Mouse (Mus musculus): ENCODE data around the gene Olfr1330. TPM values are rescaled to one million over a fixed set of nuclear protein-coding genes. Genes with fewer than 3 reads are reported as not detected.

Gene Olfr1330
- polyA plus RNA-seq, 1 experiment from 2014 or later, result not detected

Other genes with a start within 250 kb of the Olfr1330 start
- gene Olfr62, start 229.6 kb upstream of the Olfr1330 start, polyA plus RNA-seq (2014; fragmentation: Nextera tagmentation; extraction: Ambion mirVana), result not detected in 2 replicates
- gene Olfr1342, start 195.8 kb upstream of the Olfr1330 start, polyA plus RNA-seq (2014; fragmentation: Nextera tagmentation; extraction: Ambion mirVana), result 0.08 and 0.26 TPM in 2 replicates
- gene Olfr1341, start 185.1 kb upstream of the Olfr1330 start, polyA plus RNA-seq (2014; fragmentation: Nextera tagmentation; extraction: Ambion mirVana), result not detected in 2 replicates
- not detected in 2 replicates for gene Olfr1340, start 168.5 kb upstream of the Olfr1330 start, polyA plus RNA-seq (2014; fragmentation: Nextera tagmentation; extraction: Ambion mirVana)
- not detected in 2 replicates for gene Olfr1339, start 156.4 kb upstream of the Olfr1330 start, polyA plus RNA-seq (2014; fragmentation: Nextera tagmentation; extraction: Ambion mirVana)
- not detected in 2 replicates for gene Olfr1338, start 129.9 kb upstream of the Olfr1330 start, polyA plus RNA-seq (2014; fragmentation: Nextera tagmentation; extraction: Ambion mirVana)
- not detected in 2 replicates for gene Olfr1337, start 106.0 kb upstream of the Olfr1330 start, polyA plus RNA-seq (2014; fragmentation: Nextera tagmentation; extraction: Ambion mirVana)
- not detected in 2 replicates for gene Olfr1335, start 78.7 kb upstream of the Olfr1330 start, polyA plus RNA-seq (2014; fragmentation: Nextera tagmentation; extraction: Ambion mirVana)
- gene Olfr1333, start 52.3 kb upstream of the Olfr1330 start, polyA plus RNA-seq (2014; fragmentation: Nextera tagmentation; extraction: Ambion mirVana), result not detected in 2 replicates
- gene Olfr1331, start 23.9 kb upstream of the Olfr1330 start, polyA plus RNA-seq (2014; fragmentation: Nextera tagmentation; extraction: Ambion mirVana), result not detected in 2 replicates
- gene Olfr1329, start 28.9 kb downstream of the Olfr1330 start, polyA plus RNA-seq (2014; fragmentation: Nextera tagmentation; extraction: Ambion mirVana), result not detected in 2 replicates
- not detected in 2 replicates for gene Olfr1328, start 50.0 kb downstream of the Olfr1330 start, polyA plus RNA-seq (2014; fragmentation: Nextera tagmentation; extraction: Ambion mirVana)
- gene Lao1, start 73.0 kb downstream of the Olfr1330 start, polyA plus RNA-seq (2014; fragmentation: Nextera tagmentation; extraction: Ambion mirVana), result not detected in 2 replicates
- gene Slc2a1, start 220.1 kb downstream of the Olfr1330 start, polyA plus RNA-seq (2014; fragmentation: Nextera tagmentation; extraction: Ambion mirVana), result 99.7 and 113 TPM in 2 replicates